Mouse (Mus musculus) ES-Bruce4 (cell line): ENCODE measurements around the gene Ltf. TPM values are rescaled to one million over a fixed set of nuclear protein-coding genes. Genes with fewer than 3 reads are reported as not detected.

Experiments used
- H3K27ac ChIP-seq: 2 replicates; pipeline ENCODE4 v1.5.1; 2012; ENCODE audit warnings: low read length, inconsistent platforms; ENCODE audit not compliant: insufficient read depth
- H3K27me3 ChIP-seq: 2 replicates; pipeline ENCODE4 v1.6.1; 2012; ENCODE audit warnings: mild to moderate bottlenecking, low read length, inconsistent platforms; ENCODE audit not compliant: control insufficient read depth, poor library complexity, insufficient read depth, severe bottlenecking
- H3K36me3 ChIP-seq: 2 replicates; pipeline ENCODE4 v1.6.1; 2012; ENCODE audit warnings: inconsistent platforms, mild to moderate bottlenecking, low read length, moderate library complexity; ENCODE audit not compliant: control insufficient read depth, poor library complexity, insufficient read depth, severe bottlenecking
- H3K4me1 ChIP-seq: one replicate; pipeline ENCODE4 v1.8.1; 2011; ENCODE audit warnings: low read length; ENCODE audit not compliant: control insufficient read depth, insufficient read depth
- H3K4me3 ChIP-seq: 2 replicates; pipeline ENCODE4 v1.5.1; 2011; ENCODE audit warnings: low read depth, mild to moderate bottlenecking, low read length
- H3K9ac ChIP-seq: 2 replicates; pipeline ENCODE4 v1.6.1; 2012; ENCODE audit warnings: low read depth, mild to moderate bottlenecking, inconsistent platforms; ENCODE audit not compliant: poor library complexity, severe bottlenecking
- H3K9me3 ChIP-seq: replicated peaks from 2 replicates; pipeline ENCODE4 v1.6.1; 2012; ENCODE audit warnings: mild to moderate bottlenecking, low read length, inconsistent platforms; ENCODE audit not compliant: control insufficient read depth, poor library complexity, insufficient read depth, severe bottlenecking
- CTCF ChIP-seq: IDR thresholded peaks from one replicate; pipeline ENCODE4 v1.8.1; 2011; ENCODE audit warnings: low read depth, low read length
- EP300 ChIP-seq: IDR thresholded peaks from 2 replicates; pipeline ENCODE4 v1.6.1; 2011; ENCODE audit warnings: low read depth, low read length; ENCODE audit not compliant: insufficient read depth
- POLR2A ChIP-seq: IDR thresholded peaks from one replicate; pipeline ENCODE4 v1.8.1; 2011; ENCODE audit warnings: low read length; ENCODE audit not compliant: insufficient read depth
- polyA plus RNA-seq: library from polyadenylated mRNA; stranded (reverse); fragments of >200 nt; gene quantifications from 2 replicates; pipeline ENCODE4 v1.2.4, GENCODE M21; 2011; ENCODE audit warnings: low read depth; ENCODE audit not compliant: missing spikeins, insufficient read depth, insufficient read length

Gene Ltf
- polyA plus RNA-seq, 1 experiment = not detected

DNA sequence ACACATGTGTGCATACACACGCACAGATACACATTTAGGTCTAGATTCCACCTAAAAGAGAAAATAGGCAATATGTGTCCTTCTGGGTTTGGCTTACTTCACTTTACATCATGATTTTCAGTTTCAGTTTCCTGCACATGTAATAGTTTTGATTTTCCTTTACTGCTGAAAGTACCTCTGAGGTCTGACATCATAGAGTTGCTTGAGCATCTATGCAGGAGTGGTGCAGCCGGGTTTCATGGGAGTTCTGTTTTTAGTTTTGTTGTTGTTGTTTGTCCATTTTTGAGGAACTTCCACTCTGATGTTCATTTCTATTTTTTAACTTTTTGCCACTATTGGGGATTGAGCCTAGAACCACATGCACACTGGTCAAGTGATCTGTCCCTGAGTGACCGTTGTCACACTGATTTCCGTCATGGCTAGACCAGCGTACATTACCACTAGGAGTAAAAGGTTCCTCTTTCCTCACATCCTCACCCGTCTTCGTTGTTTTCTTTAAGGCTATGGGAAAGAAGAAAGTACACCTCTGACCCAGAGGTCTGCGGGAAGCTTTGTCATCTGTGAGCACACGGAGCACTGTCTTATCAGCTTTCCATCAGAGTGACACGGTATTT, 40.0 kb downstream of the Ltf start:
- no peak overlapping the region for H3K4me3 ChIP-seq
- no peak overlapping the region for H3K9ac ChIP-seq
- no peaks in the 10 kb centered on the region for H3K36me3 ChIP-seq
- H3K27me3 ChIP-seq = no peaks in the 10 kb centered on the region
- H3K4me1 ChIP-seq = peaks cover 1% of the 10 kb centered on the region
- H3K9me3 ChIP-seq = no peaks in the 10 kb centered on the region
- TF ChIP-seq CTCF = no peak
- TF ChIP-seq EP300 = no peak
- TF ChIP-seq POLR2A = no peak
- no peak overlapping the region for H3K27ac ChIP-seq

DNA sequence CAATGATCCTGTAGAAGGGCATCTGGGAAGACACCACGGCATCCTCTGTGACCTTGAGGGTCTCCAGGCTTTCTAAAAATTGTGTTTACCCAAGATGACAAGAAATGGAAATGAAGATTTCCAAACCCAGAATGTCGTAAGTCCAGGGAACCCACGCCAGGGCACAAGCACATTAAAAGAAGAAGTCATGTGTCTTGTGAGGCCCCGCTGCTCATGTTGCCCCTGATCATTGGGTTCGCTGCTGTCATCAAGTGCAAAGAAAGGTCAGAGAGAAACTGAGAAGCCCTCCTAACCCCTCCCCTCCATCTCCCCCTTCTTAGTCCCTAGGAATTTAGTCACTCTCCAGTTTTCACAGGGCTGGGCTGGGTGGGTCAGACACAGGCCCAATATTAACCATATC, 43.8 kb downstream of the Ltf start:
- no peak overlapping the region for H3K9ac ChIP-seq
- no peak overlapping the region for H3K27ac ChIP-seq
- TF ChIP-seq CTCF (no peak), EP300 (no peak), POLR2A (no peak)
- H3K27me3 ChIP-seq = no peaks in the 10 kb centered on the region
- no peaks in the 10 kb centered on the region for H3K9me3 ChIP-seq
- H3K4me3 ChIP-seq = no peak overlapping the region
- H3K4me1 ChIP-seq = no peaks in the 10 kb centered on the region
- H3K36me3 ChIP-seq = no peaks in the 10 kb centered on the region

DNA sequence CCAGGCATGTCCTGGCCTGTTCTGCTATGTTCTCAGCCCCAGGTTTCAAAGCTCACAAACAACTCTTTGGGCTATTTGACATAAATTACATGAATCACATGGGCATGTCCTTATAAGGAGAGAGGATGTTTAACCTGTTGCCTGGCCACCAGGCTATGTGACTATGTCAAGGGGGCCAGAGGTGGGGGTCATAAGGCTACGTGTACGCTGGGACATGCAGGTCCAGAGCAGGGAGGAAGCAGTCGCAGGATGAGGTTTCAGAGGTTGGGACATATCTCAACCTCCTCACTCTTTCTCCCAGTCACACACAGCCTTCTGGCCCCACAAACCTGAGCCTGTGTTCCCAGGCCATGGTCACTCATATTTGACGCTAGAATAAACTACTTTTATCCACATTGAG, 48.0 kb downstream of the Ltf start:
- Histone ChIP-seq H3K9ac (no peak overlapping the region), H3K36me3 (no peaks in the 10 kb centered on the region), H3K27ac (no peak overlapping the region), H3K9me3 (no peaks in the 10 kb centered on the region), H3K4me1 (no peaks in the 10 kb centered on the region), H3K4me3 (no peak overlapping the region), H3K27me3 (no peaks in the 10 kb centered on the region)
- TF ChIP-seq CTCF (no peak), EP300 (no peak), POLR2A (no peak)

DNA sequence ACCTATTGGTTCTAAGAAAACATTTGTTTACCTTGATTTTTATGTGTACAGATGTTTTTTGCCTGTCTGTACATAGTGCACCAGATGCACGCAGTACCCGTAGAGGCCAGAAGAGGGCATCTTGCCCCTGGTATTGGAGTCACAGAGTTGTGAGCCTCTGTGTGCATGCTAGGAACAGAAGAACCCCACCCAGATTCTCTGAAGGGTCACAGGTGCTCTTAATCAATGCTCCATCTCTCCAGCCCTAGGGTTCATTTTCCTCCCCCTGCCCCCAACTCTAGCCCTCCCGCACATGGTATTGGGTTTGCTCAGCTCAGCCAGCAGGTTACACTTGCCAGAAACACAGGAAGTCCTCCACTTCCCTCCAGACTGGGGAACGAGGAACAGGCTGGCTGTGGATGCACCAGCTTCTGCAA, 51.5 kb downstream of the Ltf start:
- Histone ChIP-seq H3K27me3 (no peaks in the 10 kb centered on the region), H3K4me1 (peaks cover 2% of the 10 kb centered on the region), H3K36me3 (no peaks in the 10 kb centered on the region), H3K9me3 (peaks cover 5% of the 10 kb centered on the region), H3K9ac (no peak overlapping the region), H3K4me3 (no peak overlapping the region), H3K27ac (no peak overlapping the region)
- peak; percentile 79 for TF ChIP-seq CTCF
- no peak for TF ChIP-seq EP300

DNA sequence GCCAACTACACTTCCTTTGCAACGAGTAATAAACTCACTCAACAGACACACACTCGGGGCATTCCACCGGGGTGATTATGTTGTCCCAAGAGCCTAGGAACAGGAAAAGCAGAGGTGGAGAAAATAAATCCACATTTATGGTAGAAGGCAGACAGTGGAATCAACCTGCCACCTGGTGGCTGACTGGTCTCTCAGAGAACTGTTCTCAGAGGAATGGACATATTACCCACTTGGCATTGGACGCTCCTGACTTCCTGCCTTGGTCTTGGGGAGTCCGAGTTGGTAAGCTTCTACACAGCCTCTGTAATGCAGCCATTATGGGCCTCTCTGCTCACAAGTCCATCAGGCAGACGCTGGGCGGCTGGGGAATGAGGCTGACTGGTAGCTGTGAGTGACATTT, 53.1 kb downstream of the Ltf start:
- Histone ChIP-seq H3K4me1 (peaks cover 2% of the 10 kb centered on the region), H3K36me3 (no peaks in the 10 kb centered on the region), H3K9ac (no peak overlapping the region), H3K4me3 (no peak overlapping the region), H3K9me3 (peaks cover 5% of the 10 kb centered on the region), H3K27ac (no peak overlapping the region), H3K27me3 (no peaks in the 10 kb centered on the region)
- TF ChIP-seq CTCF (peak; percentile 32), EP300 (no peak)

DNA sequence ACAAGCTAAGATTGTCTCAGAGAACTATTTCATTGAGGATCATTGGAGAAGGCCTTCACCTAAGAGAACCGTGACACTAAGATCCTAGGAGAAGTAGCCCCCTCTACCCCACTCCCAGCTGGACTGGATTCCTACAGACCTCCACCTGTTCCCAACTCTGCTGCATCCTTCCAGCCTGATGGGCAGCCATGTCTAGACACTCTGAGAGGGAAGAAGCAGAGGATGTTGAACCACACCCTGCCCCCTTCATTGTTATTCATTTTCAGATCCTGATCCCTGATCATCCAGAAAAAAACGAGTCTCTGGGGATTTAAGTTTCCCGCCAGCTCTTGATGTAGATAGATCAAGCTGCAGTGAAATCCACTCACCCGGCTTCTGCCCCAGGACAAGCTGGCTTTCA, 53.9 kb downstream of the Ltf start:
- peaks cover 5% of the 10 kb centered on the region for H3K9me3 ChIP-seq
- H3K36me3 ChIP-seq = no peaks in the 10 kb centered on the region
- H3K9ac ChIP-seq = no peak overlapping the region
- TF ChIP-seq POLR2A = no peak
- TF ChIP-seq EP300 = no peak
- TF ChIP-seq CTCF = no peak
- no peaks in the 10 kb centered on the region for H3K27me3 ChIP-seq
- peaks cover 2% of the 10 kb centered on the region for H3K4me1 ChIP-seq
- H3K4me3 ChIP-seq = no peak overlapping the region
- H3K27ac ChIP-seq = no peak overlapping the region
